Mouse (Mus musculus): ENCODE measurements around the gene Thoc5.

- TF ChIP-seq GATA1 (IDR thresholded peaks at IDR 0.05; ENCODE audit: low read length) (no peak), TAL1 (IDR thresholded peaks at IDR 0.05; ENCODE audit: low read length) (no peak)
Measured at GRCm38 (mm10) chr11:4946947-4947812, 52.1 kb downstream of the Thoc5 start.
